Mouse (Mus musculus) v-Abl transformed pro-B cells (cell line): Measurements from ENCODE around the gene Tmem30c.

Source experiments
- in situ Hi-C, 2 experiments: fragments of 400-800 bp; cut with MboI; formaldehyde crosslinking; loops; one replicate each; pipeline ENCODE4 v1.15.1; 2025; ENCODE audit not compliant: unreplicated experiment in 2 of 2

Tmem30c gene

DNA sequence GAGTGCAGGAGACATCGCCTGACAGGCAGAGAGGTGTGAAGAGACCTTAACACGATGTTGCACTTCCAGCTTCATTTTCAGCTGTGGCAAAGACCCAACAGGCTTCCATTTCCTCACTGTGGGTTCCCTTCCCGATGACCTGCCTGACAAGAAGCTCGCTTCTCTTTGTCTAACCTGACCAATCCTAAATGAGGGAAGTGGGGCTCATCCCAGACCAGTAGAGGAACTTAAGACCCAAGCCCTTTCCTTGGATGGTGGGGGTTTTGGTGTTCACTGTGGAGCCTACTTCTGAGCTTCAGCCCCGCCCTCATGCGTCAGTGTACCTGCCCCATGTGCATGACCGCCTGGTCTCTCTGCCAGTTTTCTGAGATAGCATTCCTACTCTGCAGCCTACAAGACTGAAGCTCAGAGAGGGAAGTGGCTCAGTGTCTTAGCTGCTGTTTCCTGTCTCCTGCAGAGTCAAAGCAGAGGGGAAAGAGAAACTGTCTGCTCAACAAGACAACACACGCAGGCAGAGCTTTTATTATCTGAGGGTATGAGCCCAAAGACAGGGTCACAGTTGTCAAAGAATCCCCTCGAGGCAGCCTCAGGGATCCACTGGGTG is 8.9 kb upstream of the Tmem30c start:
- in situ Hi-C loops: no loop called here

DNA sequence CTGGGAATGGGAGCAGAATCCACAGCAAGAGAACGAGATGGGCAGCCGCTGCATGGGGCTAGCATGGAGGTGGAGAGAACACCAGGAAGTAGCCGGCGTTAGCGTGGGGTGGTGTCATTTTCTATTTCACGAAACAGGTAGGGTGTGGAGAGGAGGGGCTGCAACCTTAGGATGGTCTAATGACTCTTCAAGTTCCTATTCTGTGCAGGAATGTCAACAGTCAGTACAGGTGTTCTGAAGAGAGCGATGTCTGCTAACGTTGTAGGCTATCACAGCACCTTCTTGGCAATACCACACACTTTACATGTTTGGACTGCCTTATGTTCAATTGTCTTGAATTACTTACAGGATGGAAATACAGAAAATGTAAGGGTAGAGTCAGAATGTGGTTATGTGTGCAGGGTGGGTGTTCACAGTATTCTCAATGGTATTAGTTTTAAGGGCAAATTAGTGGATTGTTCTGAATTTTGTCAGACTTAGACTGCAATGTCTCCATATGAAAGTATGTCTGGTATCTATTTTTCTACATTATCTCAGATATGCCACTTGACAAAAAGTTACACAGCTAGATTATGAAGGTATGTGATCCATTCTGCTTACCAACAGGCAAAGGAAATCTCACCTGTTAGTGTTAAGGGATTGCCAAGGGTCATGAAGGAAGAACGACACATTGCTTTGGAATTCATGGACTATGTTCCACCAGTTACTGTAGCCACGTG is 2.7 kb upstream of the Tmem30c start:
- in situ Hi-C loops: no loop called here

GRCm38 (mm10) chr16:57292296-57292695 is 369 bp downstream of the Tmem30c start:
- in situ Hi-C loops: no loop called here

GRCm38 (mm10) chr16:57291696-57292095 is 969 bp downstream of the Tmem30c start:
- in situ Hi-C loops: no loop called here

DNA sequence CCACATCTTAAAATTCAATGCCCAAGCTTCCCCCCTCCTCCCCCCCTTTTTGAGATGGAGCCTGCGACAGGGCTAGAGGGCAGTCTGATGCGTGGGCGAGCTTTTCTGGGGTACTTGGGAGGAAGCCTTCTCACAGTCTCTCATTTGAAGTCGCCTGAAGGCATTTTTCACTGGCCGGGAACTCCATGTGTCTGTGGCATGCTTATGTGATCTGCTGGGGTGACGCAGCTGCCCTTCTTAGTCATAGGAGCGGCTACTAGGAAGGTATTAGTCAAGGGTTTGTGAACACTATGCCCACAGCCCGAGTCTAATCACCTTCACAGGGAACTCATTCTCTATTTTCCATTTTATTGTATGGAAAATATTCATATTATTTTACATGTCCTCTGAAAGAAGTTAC is 11.2 kb downstream of the Tmem30c start:
- in situ Hi-C loops: no loop called here

GRCm38 (mm10) chr16:57280221-57281217 is 12.1 kb downstream of the Tmem30c start:
- in situ Hi-C loops: no loop called here

- in situ Hi-C loops: no loop called here
Observed at GRCm38 (mm10) chr16:57278976-57279626, 13.6 kb downstream of the Tmem30c start.

DNA sequence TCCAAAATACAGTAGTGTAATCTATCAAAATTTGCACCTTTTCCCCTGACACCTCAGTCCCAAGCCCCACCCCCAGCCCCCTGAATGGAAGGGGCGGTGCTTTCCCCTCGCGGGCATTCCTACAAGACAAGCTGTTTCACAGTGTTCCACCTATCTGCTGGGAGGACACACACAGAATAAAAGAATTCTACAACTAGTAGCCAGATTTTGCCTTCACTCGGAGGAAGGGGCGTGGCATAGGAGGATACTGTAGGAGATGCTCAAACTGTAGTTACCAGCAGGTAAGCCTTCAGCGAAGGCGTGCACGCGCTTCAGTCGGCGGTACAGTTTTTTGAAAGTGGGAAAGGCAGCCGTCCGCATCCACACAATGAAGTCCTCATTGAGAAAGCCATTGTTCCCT is 22.9 kb downstream of the Tmem30c start:
- in situ Hi-C loops: loop anchor here in 1 of 2 experiments (10.0 kb wide), 1 partner anchor 55 kb away; no protein-coding TSS in a partner anchor

DNA sequence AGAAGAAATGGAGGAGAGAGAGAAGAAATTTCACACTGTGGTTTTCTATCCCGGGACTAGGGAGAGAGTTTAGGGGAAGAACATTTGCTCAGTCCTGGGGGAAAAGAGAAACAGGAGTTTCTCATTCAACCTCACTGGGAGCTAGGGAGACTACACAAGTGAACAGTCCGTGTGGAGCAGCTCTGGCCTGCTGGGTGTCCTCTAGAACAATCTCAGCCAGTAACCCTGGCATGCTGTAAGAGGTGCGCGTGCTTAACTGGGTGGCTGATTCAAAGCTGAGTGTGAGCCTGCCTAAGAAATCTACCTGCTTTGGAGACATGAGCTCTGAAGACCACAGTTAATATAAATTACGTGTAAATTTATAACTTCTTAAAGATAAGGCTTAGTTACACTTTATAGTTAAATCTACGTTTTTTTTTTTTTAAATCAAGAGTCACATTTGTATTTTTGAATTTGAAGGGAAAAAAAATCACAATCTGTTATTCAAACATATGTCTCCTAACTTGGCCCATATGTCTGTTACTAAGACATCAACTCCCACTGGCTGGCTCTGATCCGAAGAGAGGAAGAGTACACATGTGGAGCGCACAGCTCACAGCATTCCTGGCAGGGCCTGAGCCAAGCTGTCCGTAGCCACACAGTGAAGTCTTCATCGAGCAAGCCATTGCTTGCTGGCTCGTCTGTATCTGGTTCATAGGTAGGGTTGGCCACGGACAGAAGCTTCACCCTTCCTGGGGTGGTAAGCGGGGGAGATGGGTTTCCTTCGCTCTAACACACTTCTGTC is 24.4 kb downstream of the Tmem30c start:
- in situ Hi-C loops: loop anchor here in 1 of 2 experiments (10.0 kb wide), 1 partner anchor 57 kb away; no protein-coding TSS in a partner anchor

DNA sequence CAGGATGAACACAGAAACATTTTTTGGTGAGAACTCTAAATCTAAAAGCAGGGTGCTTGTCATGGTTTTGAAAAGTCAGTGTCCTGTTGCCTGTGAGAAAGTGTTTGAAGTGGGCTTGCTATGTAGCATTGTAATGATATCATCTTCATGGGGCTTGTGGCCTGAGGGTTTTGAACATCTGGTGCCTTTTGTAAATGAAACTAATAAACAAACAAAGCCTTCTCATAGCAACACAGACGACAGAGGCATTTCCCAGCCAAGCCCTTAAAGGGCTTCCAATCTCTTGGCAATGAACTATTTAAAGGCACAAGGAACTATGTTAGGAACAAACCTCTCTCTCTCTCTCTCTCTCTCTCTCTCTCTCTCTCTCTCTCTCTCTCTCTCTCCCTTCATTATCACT is 25.6 kb downstream of the Tmem30c start:
- in situ Hi-C loops: loop anchor here in 1 of 2 experiments (10.0 kb wide), 1 partner anchor 58 kb away; no protein-coding TSS in a partner anchor

GRCm38 (mm10) chr16:57260152-57260551 is 32.5 kb downstream of the Tmem30c start:
- in situ Hi-C loops: loop anchor here in 1 of 2 experiments (10.0 kb wide), 1 partner anchor 65 kb away; no protein-coding TSS in a partner anchor

DNA sequence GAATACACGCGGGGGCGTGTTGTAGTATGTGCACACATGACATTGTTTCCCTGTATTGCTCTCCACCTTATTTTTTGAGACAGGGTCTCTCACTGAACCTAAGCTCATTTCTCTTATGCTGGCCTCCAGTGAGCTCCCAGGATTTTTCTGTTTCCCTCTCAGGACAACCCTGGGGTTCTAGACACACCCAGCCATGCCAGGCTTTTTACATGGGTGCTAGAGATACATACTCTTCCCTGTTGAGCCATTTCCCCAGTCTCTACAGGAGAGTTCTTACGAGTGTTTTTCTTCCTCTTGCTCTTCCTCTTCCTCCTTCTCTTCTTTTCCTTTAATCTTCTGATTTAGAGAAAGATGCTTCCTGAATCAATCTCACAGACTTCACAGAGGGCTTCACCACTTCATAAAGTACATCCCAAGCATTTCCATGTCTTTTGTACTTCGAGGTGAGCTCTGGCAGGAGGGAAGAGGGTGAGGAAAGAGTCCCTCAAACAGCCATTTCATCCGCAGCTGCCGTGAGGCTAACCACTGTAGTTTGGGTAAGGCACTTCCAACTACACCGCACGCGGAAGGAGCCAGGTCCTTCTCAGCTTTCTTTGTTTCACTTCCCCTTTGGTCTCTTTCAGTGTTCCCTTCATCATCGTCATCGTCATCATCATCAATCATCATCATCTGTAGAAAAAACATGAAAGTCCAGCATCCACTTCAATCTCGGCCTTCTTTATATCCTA is 33.1 kb downstream of the Tmem30c start:
- in situ Hi-C loops: loop anchor here in 1 of 2 experiments (10.0 kb wide), 1 partner anchor 65 kb away; no protein-coding TSS in a partner anchor

- in situ Hi-C loops: no loop called here
Observed at GRCm38 (mm10) chr16:57251589-57252421, 40.9 kb downstream of the Tmem30c start.

- in situ Hi-C loops: no loop called here
Observed at GRCm38 (mm10) chr16:57250991-57251390, 41.7 kb downstream of the Tmem30c start.

DNA sequence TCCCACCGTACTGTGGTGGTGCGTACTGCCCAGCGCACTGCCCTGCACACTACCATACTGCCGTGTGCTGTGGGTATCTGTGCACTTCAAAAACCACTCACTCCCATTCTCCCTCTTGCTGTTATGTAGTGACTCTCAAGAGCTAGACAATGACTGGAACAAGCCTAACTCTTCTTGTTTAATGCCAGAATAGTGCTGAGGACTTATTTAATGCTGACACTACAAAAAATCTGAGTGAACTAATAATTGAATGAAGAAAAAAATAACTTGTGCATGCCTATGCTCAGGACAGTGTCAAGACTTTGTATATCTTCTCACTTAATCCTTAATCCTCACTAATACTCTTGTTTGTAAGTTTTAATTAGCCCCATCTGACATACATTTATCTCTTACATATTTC is 45.2 kb downstream of the Tmem30c start:
- in situ Hi-C loops: loop anchor here (5.0 to 25.0 kb wide), 6 partner anchors 90 to 1440 kb away; no protein-coding TSS in a partner anchor

DNA sequence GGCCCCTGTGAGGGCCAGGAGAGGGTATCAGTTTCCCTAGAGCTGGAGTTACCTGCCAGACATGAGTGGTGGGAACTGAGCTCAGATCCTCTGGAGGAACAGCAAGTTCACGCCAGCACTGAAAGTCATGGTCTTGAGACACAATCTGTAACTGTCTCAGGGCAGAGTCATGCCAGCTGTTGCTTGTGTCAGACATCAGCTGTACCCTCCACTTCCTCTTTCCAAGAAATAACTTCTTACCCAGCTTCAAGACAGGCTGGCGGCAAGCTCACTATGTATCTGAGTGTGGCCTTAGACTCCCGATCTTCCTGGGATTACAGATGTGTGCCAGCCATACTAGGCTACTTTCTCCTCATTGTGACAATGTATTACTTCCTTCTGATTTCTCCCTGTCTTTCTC is 46.1 kb downstream of the Tmem30c start:
- in situ Hi-C loops: loop anchor here (5.0 to 25.0 kb wide), 6 partner anchors 91 to 1441 kb away; no protein-coding TSS in a partner anchor

- in situ Hi-C loops: loop anchor here in 1 of 2 experiments (10.0 to 25.0 kb wide), 3 partner anchors 491 to 1443 kb away; no protein-coding TSS in a partner anchor
Observed at GRCm38 (mm10) chr16:57243858-57244248, 48.8 kb downstream of the Tmem30c start.
